Mouse (Mus musculus): ENCODE measurements around the gene Pgm1. TPM values are rescaled to one million over a fixed set of nuclear protein-coding genes. Genes with fewer than 3 reads are reported as not detected.

Gene Pgm1
- polyA plus RNA-seq, 1 experiment from 2014 or later: 47.5 TPM

DNA sequence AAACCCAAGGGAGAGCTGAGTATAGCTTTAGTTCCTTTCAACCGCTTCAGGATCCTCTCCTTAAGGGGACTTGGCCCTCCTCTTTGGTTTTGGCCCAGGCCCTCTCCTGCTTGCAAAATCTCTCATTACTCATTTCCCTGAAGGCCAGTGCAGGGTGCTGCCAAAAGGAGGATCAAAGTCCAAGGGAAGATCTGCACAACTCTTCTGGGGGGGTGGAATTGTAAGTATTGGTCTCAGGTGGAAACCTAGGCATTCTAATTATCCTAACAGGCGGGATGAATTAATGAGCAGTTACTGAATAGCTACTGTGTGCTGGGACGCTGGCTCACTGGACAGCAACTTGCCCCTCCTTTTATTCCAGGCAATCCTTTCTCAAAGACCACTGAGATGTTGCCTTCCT lies 82.3 kb downstream of the Pgm1 start:
- H3K4me3 ChIP-seq (ENCODE audit: low read depth, low read length): no peak overlapping the region
- H3K9me3 ChIP-seq (ENCODE audit: control insufficient read depth, low read length): no peaks in the 10 kb centered on the region
- DNase-seq (ENCODE audit: low spot score) (no peak), ATAC-seq (ENCODE audit: low FRiP score) (no peak)
- no peaks in the 10 kb centered on the region; the same call in 1 of the 2 replicates for H3K4me1 ChIP-seq (replicated peaks; ENCODE audit: control insufficient read depth, insufficient read depth, low read length)
- H3K4me2 ChIP-seq (replicated peaks; ENCODE audit: low read depth, low read length): no peak overlapping the region
- H3K27me3 ChIP-seq (ENCODE audit: control insufficient read depth, insufficient read depth, low read length): no peaks in the 10 kb centered on the region
- no peak overlapping the region for H3K27ac ChIP-seq (ENCODE audit: low read depth, low read length)
- no peak overlapping the region for H3K9ac ChIP-seq (ENCODE audit: low read depth, low read length)
- 59% methylated on average over 3 of the region's 3 CpGs for WGBS
- H3K36me3 ChIP-seq (ENCODE audit: control insufficient read depth, insufficient read depth, low read length): no peaks in the 10 kb centered on the region

DNA sequence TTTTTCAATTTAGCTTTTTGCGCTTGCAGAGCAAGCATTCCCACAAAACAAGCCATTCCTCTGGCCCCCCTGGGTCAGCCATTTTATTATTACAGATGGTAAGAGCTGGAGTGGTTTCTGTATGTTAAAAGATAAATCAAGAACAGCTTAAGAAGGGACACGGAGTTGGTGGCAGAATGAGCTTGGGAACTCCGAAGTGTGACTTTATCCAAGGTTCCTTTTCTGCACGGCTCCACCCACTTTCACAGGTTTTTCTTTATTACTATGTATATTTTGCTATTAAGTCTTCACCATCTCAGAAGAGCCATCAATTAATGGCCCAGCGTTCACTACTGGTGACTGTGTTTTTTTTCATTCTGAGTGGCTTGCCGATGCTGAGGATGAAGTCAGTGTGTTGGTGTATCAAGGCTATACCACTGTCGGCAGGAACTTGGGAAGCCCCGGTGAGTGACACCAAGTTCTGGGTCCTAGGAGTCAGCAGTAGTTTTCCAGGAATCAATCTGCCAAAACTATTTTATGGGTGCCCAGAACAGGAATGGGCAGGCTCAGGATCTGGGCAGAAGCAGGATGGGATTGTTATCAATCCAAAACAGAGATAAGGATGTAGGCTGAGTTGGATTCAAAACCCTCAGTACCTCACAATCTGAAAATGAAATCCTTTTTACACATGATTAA lies 83.3 kb downstream of the Pgm1 start:
- Histone ChIP-seq H3K27ac (ENCODE audit: low read depth, low read length) (no peak overlapping the region), H3K4me3 (ENCODE audit: low read depth, low read length) (no peak overlapping the region), H3K9me3 (ENCODE audit: control insufficient read depth, low read length) (no peaks in the 10 kb centered on the region), H3K4me1 (replicated peaks; ENCODE audit: control insufficient read depth, insufficient read depth, low read length) (no peaks in the 10 kb centered on the region; the same call in 1 of the 2 replicates), H3K27me3 (ENCODE audit: control insufficient read depth, insufficient read depth, low read length) (no peaks in the 10 kb centered on the region), H3K9ac (ENCODE audit: low read depth, low read length) (no peak overlapping the region), H3K36me3 (ENCODE audit: control insufficient read depth, insufficient read depth, low read length) (no peaks in the 10 kb centered on the region), H3K4me2 (replicated peaks; ENCODE audit: low read depth, low read length) (no peak overlapping the region)
- ATAC-seq (ENCODE audit: low FRiP score): no peak
- 83% methylated on average over 8 of the region's 8 CpGs for WGBS
- DNase-seq (ENCODE audit: low spot score): no peak

DNA sequence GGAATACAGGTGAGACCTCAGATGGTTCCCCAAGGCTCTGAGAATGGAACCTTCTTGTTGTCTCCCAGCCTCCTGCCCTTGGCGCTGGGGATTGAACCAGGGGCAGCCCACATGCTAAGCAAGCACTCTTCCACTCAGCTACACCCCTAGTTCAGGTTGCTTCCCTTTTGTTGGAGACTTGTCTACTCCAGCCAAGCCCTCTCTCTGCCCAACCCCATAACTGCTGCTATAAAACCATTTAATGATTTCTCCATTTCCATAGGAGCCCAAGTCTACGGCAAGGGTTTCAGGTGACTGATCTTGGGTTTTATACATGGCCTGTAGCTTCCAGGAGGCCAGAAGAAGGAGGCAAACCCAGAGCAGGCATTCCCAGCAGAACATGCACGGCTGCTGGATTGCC lies 98.6 kb downstream of the Pgm1 start:
- H3K27me3 ChIP-seq (ENCODE audit: control insufficient read depth, insufficient read depth, low read length): no peaks in the 10 kb centered on the region
- H3K9me3 ChIP-seq (ENCODE audit: control insufficient read depth, low read length): no peaks in the 10 kb centered on the region
- no peaks in the 10 kb centered on the region for H3K4me1 ChIP-seq (replicated peaks; ENCODE audit: control insufficient read depth, insufficient read depth, low read length)
- H3K27ac ChIP-seq (ENCODE audit: low read depth, low read length): no peak overlapping the region
- H3K9ac ChIP-seq (ENCODE audit: low read depth, low read length): no peak overlapping the region
- WGBS: 75% methylated on average over 3 of the region's 3 CpGs
- no peak for DNase-seq (ENCODE audit: low spot score)
- no peaks in the 10 kb centered on the region for H3K36me3 ChIP-seq (ENCODE audit: control insufficient read depth, insufficient read depth, low read length)
- no peak overlapping the region for H3K4me3 ChIP-seq (ENCODE audit: low read depth, low read length)
- H3K4me2 ChIP-seq (replicated peaks; ENCODE audit: low read depth, low read length): no peak overlapping the region
- no peak for ATAC-seq (ENCODE audit: low FRiP score)

DNA sequence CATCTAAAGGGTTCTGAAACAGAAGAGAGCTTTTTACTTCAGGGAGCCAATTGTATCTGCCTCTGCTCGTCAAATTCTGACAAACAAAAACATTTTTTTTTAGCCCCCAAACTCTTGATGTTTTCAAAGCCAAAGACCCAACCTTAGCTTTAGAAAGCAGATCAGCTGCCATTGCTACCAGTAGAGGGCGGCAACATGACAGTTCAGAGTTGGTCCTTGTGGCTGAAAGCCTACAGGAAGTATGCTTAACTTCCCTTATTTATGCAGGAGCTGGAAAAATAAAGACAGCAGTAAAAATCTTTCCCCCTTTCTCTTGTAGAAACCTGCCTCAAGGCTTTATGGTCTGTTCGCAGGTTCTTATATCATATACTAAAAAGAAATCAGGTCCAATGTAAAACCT lies 99.4 kb downstream of the Pgm1 start:
- Histone ChIP-seq H3K27me3 (ENCODE audit: control insufficient read depth, insufficient read depth, low read length) (no peaks in the 10 kb centered on the region), H3K27ac (ENCODE audit: low read depth, low read length) (no peak overlapping the region), H3K9ac (ENCODE audit: low read depth, low read length) (no peak overlapping the region), H3K9me3 (ENCODE audit: control insufficient read depth, low read length) (no peaks in the 10 kb centered on the region), H3K4me3 (ENCODE audit: low read depth, low read length) (no peak overlapping the region), H3K4me1 (replicated peaks; ENCODE audit: control insufficient read depth, insufficient read depth, low read length) (no peaks in the 10 kb centered on the region), H3K36me3 (ENCODE audit: control insufficient read depth, insufficient read depth, low read length) (no peaks in the 10 kb centered on the region), H3K4me2 (replicated peaks; ENCODE audit: low read depth, low read length) (no peak overlapping the region)
- WGBS: 22% methylated on average over 3 of the region's 3 CpGs
- ATAC-seq (ENCODE audit: low FRiP score) (no peak), DNase-seq (ENCODE audit: low spot score) (peak; percentile 81)

DNA sequence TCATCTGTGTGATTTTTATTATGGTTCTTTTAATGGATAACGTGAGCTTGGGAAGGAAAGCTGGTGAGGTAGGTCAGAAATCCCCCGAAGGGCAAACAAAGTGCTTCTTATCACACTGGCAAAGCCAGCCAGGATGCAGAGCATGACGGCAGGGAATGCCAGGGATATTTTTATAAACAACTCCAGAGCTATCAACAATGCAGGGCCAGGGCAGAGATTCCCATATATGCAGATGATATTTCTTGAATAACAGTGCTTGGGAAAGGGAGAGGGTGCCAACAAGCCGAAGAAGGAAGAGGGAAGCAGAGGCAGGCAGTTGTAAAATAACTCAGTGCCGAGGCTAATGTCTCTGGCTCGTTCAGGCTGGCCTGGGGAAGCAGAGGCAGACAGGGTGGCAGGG lies 102.1 kb downstream of the Pgm1 start:
- DNase-seq (ENCODE audit: low spot score): no peak
- no peaks in the 10 kb centered on the region for H3K9me3 ChIP-seq (ENCODE audit: control insufficient read depth, low read length)
- H3K27me3 ChIP-seq (ENCODE audit: control insufficient read depth, insufficient read depth, low read length): no peaks in the 10 kb centered on the region
- H3K4me3 ChIP-seq (ENCODE audit: low read depth, low read length): no peak overlapping the region
- no peak overlapping the region for H3K4me2 ChIP-seq (replicated peaks; ENCODE audit: low read depth, low read length)
- ATAC-seq (ENCODE audit: low FRiP score): no peak
- H3K27ac ChIP-seq (ENCODE audit: low read depth, low read length): no peak overlapping the region
- no peaks in the 10 kb centered on the region for H3K4me1 ChIP-seq (replicated peaks; ENCODE audit: control insufficient read depth, insufficient read depth, low read length)
- no peak overlapping the region for H3K9ac ChIP-seq (ENCODE audit: low read depth, low read length)
- no peaks in the 10 kb centered on the region for H3K36me3 ChIP-seq (ENCODE audit: control insufficient read depth, insufficient read depth, low read length)
- 80% methylated on average over 6 of the region's 6 CpGs for WGBS

DNA sequence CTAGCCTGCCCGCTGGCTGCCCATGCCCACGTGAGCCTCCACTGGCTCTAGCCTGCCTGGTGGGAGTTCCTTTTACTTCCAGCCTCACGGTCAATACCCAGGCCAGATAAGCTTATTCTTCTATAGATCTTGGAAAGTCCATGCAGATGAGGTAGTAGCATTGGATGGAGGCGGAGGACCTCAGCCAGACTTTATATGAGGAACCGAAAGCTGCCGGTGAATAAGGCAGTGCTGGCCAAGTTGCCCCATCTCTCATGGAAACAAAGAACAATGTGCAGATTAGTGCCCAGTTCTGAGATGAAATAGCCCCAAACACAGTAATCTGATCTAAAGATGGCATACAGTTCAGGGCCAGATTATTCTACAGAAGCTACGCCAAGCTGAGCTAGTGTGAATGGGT lies 103.4 kb downstream of the Pgm1 start:
- Histone ChIP-seq H3K4me2 (replicated peaks; ENCODE audit: low read depth, low read length) (no peak overlapping the region), H3K27me3 (ENCODE audit: control insufficient read depth, insufficient read depth, low read length) (no peaks in the 10 kb centered on the region), H3K4me3 (ENCODE audit: low read depth, low read length) (no peak overlapping the region), H3K9ac (ENCODE audit: low read depth, low read length) (no peak overlapping the region), H3K4me1 (replicated peaks; ENCODE audit: control insufficient read depth, insufficient read depth, low read length) (no peaks in the 10 kb centered on the region), H3K27ac (ENCODE audit: low read depth, low read length) (no peak overlapping the region), H3K36me3 (ENCODE audit: control insufficient read depth, insufficient read depth, low read length) (no peaks in the 10 kb centered on the region), H3K9me3 (ENCODE audit: control insufficient read depth, low read length) (no peaks in the 10 kb centered on the region)
- DNase-seq (ENCODE audit: low spot score) (no peak), ATAC-seq (ENCODE audit: low FRiP score) (no peak)
- 91% methylated on average over 7 of the region's 7 CpGs for WGBS

DNA sequence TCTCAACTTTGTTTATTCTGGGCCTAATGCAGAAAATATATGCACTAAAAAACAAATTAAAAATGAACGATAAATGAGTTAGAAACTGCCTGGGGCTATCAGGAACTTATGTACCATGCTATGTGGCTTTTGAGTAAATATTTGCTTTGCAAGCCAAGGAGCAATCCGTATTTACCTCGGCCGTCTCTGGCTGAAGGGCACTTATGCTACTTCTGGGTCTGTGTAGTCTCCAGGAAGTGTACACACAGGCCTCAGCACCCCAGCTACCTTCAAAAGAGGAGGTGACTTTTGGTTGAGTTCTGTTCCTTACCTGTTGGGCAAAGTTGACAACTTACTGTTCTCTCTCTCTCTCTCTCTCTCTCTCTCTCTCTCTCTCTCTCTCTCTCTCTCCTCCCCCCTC lies 104.7 kb downstream of the Pgm1 start:
- H3K9ac ChIP-seq (ENCODE audit: low read depth, low read length): no peak overlapping the region
- no peak overlapping the region for H3K27ac ChIP-seq (ENCODE audit: low read depth, low read length)
- H3K4me2 ChIP-seq (replicated peaks; ENCODE audit: low read depth, low read length): no peak overlapping the region
- ATAC-seq (ENCODE audit: low FRiP score): no peak
- WGBS: 85% methylated on average over 4 of the region's 4 CpGs
- no peaks in the 10 kb centered on the region for H3K4me1 ChIP-seq (replicated peaks; ENCODE audit: control insufficient read depth, insufficient read depth, low read length)
- no peaks in the 10 kb centered on the region for H3K27me3 ChIP-seq (ENCODE audit: control insufficient read depth, insufficient read depth, low read length)
- no peaks in the 10 kb centered on the region for H3K9me3 ChIP-seq (ENCODE audit: control insufficient read depth, low read length)
- no peak overlapping the region for H3K4me3 ChIP-seq (ENCODE audit: low read depth, low read length)
- DNase-seq (ENCODE audit: low spot score): no peak
- H3K36me3 ChIP-seq (ENCODE audit: control insufficient read depth, insufficient read depth, low read length): no peaks in the 10 kb centered on the region

DNA sequence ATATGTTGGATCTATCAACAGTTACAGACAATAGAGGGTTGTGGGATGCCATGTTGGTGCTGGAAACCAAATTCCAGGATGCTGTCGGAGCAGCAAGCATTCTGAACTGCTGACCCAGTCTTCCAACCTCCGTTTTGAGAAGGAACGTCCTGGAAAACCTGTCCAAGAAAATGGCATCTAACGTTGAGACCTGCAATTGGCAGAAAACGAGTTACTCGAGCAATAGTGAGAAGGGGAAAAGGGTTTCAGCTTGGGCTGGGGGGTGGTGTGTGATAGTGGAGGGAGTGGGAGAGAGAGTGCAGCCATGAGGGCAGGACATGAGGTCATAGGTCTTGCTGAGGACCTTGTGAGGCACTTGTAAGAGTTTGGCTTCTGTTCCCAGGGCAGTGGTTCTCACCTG lies 105.8 kb downstream of the Pgm1 start:
- no peak overlapping the region for H3K4me3 ChIP-seq (ENCODE audit: low read depth, low read length)
- no peaks in the 10 kb centered on the region for H3K4me1 ChIP-seq (replicated peaks; ENCODE audit: control insufficient read depth, insufficient read depth, low read length)
- no peaks in the 10 kb centered on the region for H3K27me3 ChIP-seq (ENCODE audit: control insufficient read depth, insufficient read depth, low read length)
- no peaks in the 10 kb centered on the region for H3K36me3 ChIP-seq (ENCODE audit: control insufficient read depth, insufficient read depth, low read length)
- H3K4me2 ChIP-seq (replicated peaks; ENCODE audit: low read depth, low read length): no peak overlapping the region
- 82% methylated on average over 6 of the region's 6 CpGs for WGBS
- no peaks in the 10 kb centered on the region for H3K9me3 ChIP-seq (ENCODE audit: control insufficient read depth, low read length)
- H3K9ac ChIP-seq (ENCODE audit: low read depth, low read length): no peak overlapping the region
- ATAC-seq (ENCODE audit: low FRiP score): no peak
- DNase-seq (ENCODE audit: low spot score): no peak
- no peak overlapping the region for H3K27ac ChIP-seq (ENCODE audit: low read depth, low read length)

DNA sequence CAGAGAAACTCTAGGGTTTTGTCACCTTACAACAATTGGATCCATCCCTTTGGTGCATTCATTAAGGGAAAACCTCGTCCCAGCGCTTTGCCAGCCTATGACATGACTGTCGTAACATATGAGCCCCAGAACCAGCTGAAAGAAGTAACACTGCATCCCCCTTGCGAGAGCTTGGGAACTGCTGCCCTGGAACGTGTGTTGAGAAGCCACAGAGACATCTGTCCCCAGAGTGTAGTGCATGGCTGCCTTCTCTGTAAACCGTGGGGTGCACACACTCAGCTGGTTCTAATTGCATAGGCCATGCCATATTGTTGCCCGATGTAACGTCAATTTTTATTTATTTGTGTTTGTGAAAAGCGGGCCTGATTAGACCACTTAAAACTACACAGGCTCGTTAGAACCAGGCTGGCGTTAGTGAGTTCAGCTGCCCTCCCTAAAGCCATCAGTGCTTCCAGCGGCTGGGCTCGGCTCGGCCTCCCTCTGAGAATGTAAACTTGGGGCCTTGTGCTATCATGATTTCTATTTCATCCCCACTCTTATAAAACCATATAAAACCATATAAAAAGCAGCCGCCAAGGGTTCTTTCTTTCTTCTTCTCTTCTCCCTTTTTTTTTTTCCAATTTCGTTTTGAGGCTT lies 106.8 kb downstream of the Pgm1 start:
- H3K9me3 ChIP-seq (ENCODE audit: control insufficient read depth, low read length): no peaks in the 10 kb centered on the region
- H3K36me3 ChIP-seq (ENCODE audit: control insufficient read depth, insufficient read depth, low read length): no peaks in the 10 kb centered on the region
- no peaks in the 10 kb centered on the region for H3K4me1 ChIP-seq (replicated peaks; ENCODE audit: control insufficient read depth, insufficient read depth, low read length)
- DNase-seq (ENCODE audit: low spot score): no peak
- ATAC-seq (ENCODE audit: low FRiP score): no peak
- H3K27me3 ChIP-seq (ENCODE audit: control insufficient read depth, insufficient read depth, low read length): no peaks in the 10 kb centered on the region
- H3K9ac ChIP-seq (ENCODE audit: low read depth, low read length): no peak overlapping the region
- no peak overlapping the region for H3K27ac ChIP-seq (ENCODE audit: low read depth, low read length)
- no peak overlapping the region for H3K4me3 ChIP-seq (ENCODE audit: low read depth, low read length)
- H3K4me2 ChIP-seq (replicated peaks; ENCODE audit: low read depth, low read length): no peak overlapping the region
- WGBS: 50% methylated on average over 16 of the region's 16 CpGs

Data from hindbrain, embryonic 11.5 days (tissue).